9 mouse cellular contexts compared by ENCODE assay signal in genomic region chr1:84733799-84734198, GRCm38 (mm10). TPM values are rescaled to one million over a fixed set of nuclear protein-coding genes. Genes with fewer than 3 reads are reported as not detected.
DNase-seq lines count a peak whose midpoint lies in the region; ATAC-seq lines count a peak whose summit lies in the region.
"Had no signal": no experiment of that assay in that cellular context is flagged by ENCODE, and none has a peak within 500 bp of the region (broad histone marks: within the 10 kb centered on the region; RNA-seq: fewer than 3 reads in every experiment).

No protein-coding gene starts in this region.

- no peaks in the 10 kb centered on the region for H3K27me3 ChIP-seq in midbrain, embryonic 11.5 days (ENCODE audit: control insufficient read depth, insufficient read depth, low read length)
- no peaks in the 10 kb centered on the region for H3K27me3 ChIP-seq in midbrain, embryonic 10.5 days (ENCODE audit: low read depth, poor library complexity, severe bottlenecking)
- H3K27me3 ChIP-seq: heart, embryonic 12.5 days had no signal

- peaks cover 2% of the 10 kb centered on the region; the same call in 1 of the 2 replicates for H3K36me3 ChIP-seq in midbrain, embryonic 11.5 days (ENCODE audit: control insufficient read depth, insufficient read depth, low read length)
- peaks cover 84% of the 10 kb centered on the region for H3K36me3 ChIP-seq in midbrain, embryonic 10.5 days

- no peak overlapping the region for H3K27ac ChIP-seq in midbrain, embryonic 11.5 days (ENCODE audit: low read depth, low read length)
- H3K27ac ChIP-seq in midbrain, embryonic 10.5 days (replicated peaks): no peak overlapping the region

- no peak overlapping the region for H3K9ac ChIP-seq in midbrain, embryonic 11.5 days (ENCODE audit: low read length)
- H3K9ac ChIP-seq: heart, embryonic 12.5 days had no signal

- no peaks in the 10 kb centered on the region for H3K9me3 ChIP-seq in midbrain, embryonic 11.5 days (ENCODE audit: control insufficient read depth, low read length)
- H3K9me3 ChIP-seq in midbrain, embryonic 10.5 days (replicated peaks): no peaks in the 10 kb centered on the region
- H3K9me3 ChIP-seq: heart, embryonic 12.5 days had no signal

- H3K4me3 ChIP-seq in midbrain, embryonic 11.5 days (ENCODE audit: low read depth, low read length): no peak overlapping the region
- no peak overlapping the region for H3K4me3 ChIP-seq in midbrain, embryonic 10.5 days
- H3K4me3 ChIP-seq: heart, embryonic 12.5 days had no signal

- 67% methylated on average over 3 of the region's 3 CpGs for WGBS in midbrain, embryonic 11.5 days
- 68% methylated on average over 3 of the region's 3 CpGs for WGBS in midbrain, embryonic 10.5 days

- DNase-seq in gastrocnemius, adult 18-20 months (ENCODE audit: low spot score): peak; percentile 13
- DNase-seq in gastrocnemius, adult 8-10 months (ENCODE audit: low spot score in 2 of 2): no peak
- DNase-seq in midbrain, embryonic 11.5 days (ENCODE audit: low spot score, missing footprints): no peak
- no peak for DNase-seq in midbrain, embryonic 10.5 days (ENCODE audit: low spot score)
- DNase-seq in embryo, embryonic 10 days (ENCODE audit: low spot score): peak; percentile 40
- no peak for DNase-seq in yolk sac, embryonic 10.5 days (ENCODE audit: low spot score)
- no peak for DNase-seq in spleen, adult 18-20 months
- DNase-seq in urinary bladder, postnatal 14 days (ENCODE audit: low spot score): no peak

- no peak overlapping the region for H3K4me2 ChIP-seq in midbrain, embryonic 11.5 days
- H3K4me2 ChIP-seq: heart, embryonic 12.5 days had no signal

- 0 out of 2 replicates have a peak, but pooled peaks have one; percentile 22 for ATAC-seq in midbrain, embryonic 11.5 days (ENCODE audit: low FRiP score)

- H3K4me1 ChIP-seq in midbrain, embryonic 11.5 days (ENCODE audit: control insufficient read depth, insufficient read depth, low read length): no peaks in the 10 kb centered on the region
- no peaks in the 10 kb centered on the region for H3K4me1 ChIP-seq in midbrain, embryonic 10.5 days
- H3K4me1 ChIP-seq: heart, embryonic 12.5 days had no signal

RNA-seq across cellular contexts. Expression of gene Dner, which starts 37.8 kb away (rescaled TPM):
- under 1 TPM in 1 of 2 experiments, not detected in 1; 0.07 TPM for total RNA-seq in gastrocnemius, adult 18-20 months (2021)
- not detected for total RNA-seq in gastrocnemius, adult 8-10 months (2022)
- 28.1 and 29.1 TPM in 2 replicates for polyA plus RNA-seq in midbrain, embryonic 11.5 days (2014; fragmentation: Nextera tagmentation; extraction: Ambion mirVana)
- polyA plus RNA-seq in midbrain, embryonic 10.5 days (2016; fragmentation: Nextera tagmentation; extraction: Ambion mirVana): 10.6 and 18.8 TPM in 2 replicates

Comparison
In these comparisons a context has a peak if more than half of its experiments do, and no peak if none do; other contexts are left out.
1. DNase-seq: peak in gastrocnemius, adult 18-20 months (single experiment) and embryo, embryonic 10 days (single experiment); none in gastrocnemius, adult 8-10 months (0 of 2), midbrain, embryonic 11.5 days (single experiment), midbrain, embryonic 10.5 days (single experiment), yolk sac, embryonic 10.5 days (single experiment), spleen, adult 18-20 months (0 of 2) and urinary bladder, postnatal 14 days (single experiment).